Mouse (Mus musculus) heart, postnatal 0 days (tissue): ENCODE data around the gene Hsdl1. TPM values are rescaled to one million over a fixed set of nuclear protein-coding genes. Genes with fewer than 3 reads are reported as not detected.

Experiments used
- ATAC-seq: fragments of 200-750 bp; cut with Nextera tagmentation; 2 replicates; pipeline ENCODE4 v1.8.0; 2017; ENCODE audit warnings: low read depth, moderate number of reproducible peaks, moderate library complexity; ENCODE audit not compliant: insufficient read depth
- DNase-seq: peaks from one replicate; pipeline ENCODE4 v3.0.0-alpha.2; 2016; ENCODE audit warnings: low spot score
- H3K27ac ChIP-seq: fragments of 300-500 bp; sonication (generic); 2 replicates; pipeline ENCODE4 v1.5.1; 2014; ENCODE audit warnings: low read depth, mild to moderate bottlenecking
- H3K27me3 ChIP-seq: fragments of 300-500 bp; sonication (generic); 2 replicates; pipeline ENCODE4 v1.6.1; 2014; ENCODE audit warnings: low read length, mixed read lengths; ENCODE audit not compliant: control insufficient read depth, insufficient read depth
- H3K36me3 ChIP-seq: fragments of 300-500 bp; sonication (generic); replicated peaks from 2 replicates; pipeline ENCODE4 v1.6.1; 2014; ENCODE audit warnings: low read length, mixed read lengths; ENCODE audit not compliant: control insufficient read depth, insufficient read depth
- H3K4me1 ChIP-seq: fragments of 300-500 bp; sonication (generic); 2 replicates; pipeline ENCODE4 v1.6.1; 2014; ENCODE audit warnings: antibody characterized with exemption; ENCODE audit not compliant: control insufficient read depth, insufficient read depth
- H3K4me2 ChIP-seq: fragments of 300-500 bp; sonication (generic); 2 replicates; pipeline ENCODE4 v1.6.1; 2014; ENCODE audit warnings: low read depth, mild to moderate bottlenecking, low read length, moderate library complexity
- H3K4me3 ChIP-seq: fragments of 300-500 bp; sonication (generic); 2 replicates; pipeline ENCODE4 v1.5.1; 2014; ENCODE audit warnings: low read depth, low read length
- H3K9ac ChIP-seq: fragments of 300-500 bp; sonication (generic); replicated peaks from 2 replicates; pipeline ENCODE4 v1.6.1; 2014; ENCODE audit warnings: low read depth, low read length, mixed read lengths
- H3K9me3 ChIP-seq: fragments of 300-500 bp; sonication (generic); replicated peaks from 2 replicates; pipeline ENCODE4 v1.6.1; 2016; ENCODE audit warnings: low read length; ENCODE audit not compliant: control insufficient read depth
- CTCF ChIP-seq: IDR thresholded peaks from 2 replicates; pipeline ENCODE4 v1.5.1; 2016; ENCODE audit warnings: antibody characterized with exemption, control low read depth, low read depth
- EP300 ChIP-seq: IDR thresholded peaks from 2 replicates; pipeline ENCODE4 v1.6.1; 2016; ENCODE audit warnings: antibody characterized with exemption, low read depth
- WGBS: fragments of 180-500 bp; shearing (Covaris S2); extraction: QIAGEN DNeasy Blood & Tissue Kit; methylation state at CpG from one replicate; pipeline ENCODE4 v1.1.7; 2014; 5-methylcytosine and 5-hydroxymethylcytosine counted together
- polyA plus RNA-seq: library from polyadenylated mRNA; unstranded; fragments of >200 nt; fragmentation: Nextera tagmentation; extraction: Ambion mirVana; gene quantifications from 2 replicates; pipeline ENCODE4 v1.2.1, GENCODE M21; 2015
- total RNA-seq: library from RNA; depleted of rRNA; stranded (reverse); fragments of >200 nt; gene quantifications from 2 replicates; pipeline ENCODE4 v1.2.3, GENCODE M21; 2014; ENCODE audit warnings: low replicate concordance

Gene Hsdl1
- total and polyA plus RNA-seq, 2 experiments from 2014 or later, result 20.6 to 36.3 TPM

DNA sequence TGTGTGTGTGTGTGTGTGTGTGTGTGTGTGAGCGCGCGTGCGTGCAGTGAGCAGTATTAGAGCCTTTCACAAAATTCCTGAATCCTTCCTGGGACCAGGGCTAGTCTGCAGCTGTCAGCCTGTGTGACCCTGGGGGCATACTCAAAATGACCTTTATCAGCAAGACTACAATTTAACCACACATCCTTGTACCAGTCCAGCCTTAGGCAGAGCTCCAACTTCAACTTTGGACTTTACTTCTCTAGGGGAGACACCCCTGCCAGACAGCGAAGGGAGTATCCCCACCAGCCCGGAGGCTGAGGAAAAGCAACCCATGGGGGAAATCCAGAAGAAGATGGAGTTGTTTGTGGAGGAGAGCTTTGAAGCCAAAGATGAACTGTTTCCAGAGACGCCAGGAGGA, 16.5 kb upstream of the Hsdl1 start:
- H3K27ac ChIP-seq, result no peak overlapping the region
- DNase-seq (no peak), ATAC-seq (no peak)
- H3K9ac ChIP-seq, result no peak overlapping the region
- no peaks in the 10 kb centered on the region for H3K9me3 ChIP-seq
- H3K4me3 ChIP-seq, result no peak overlapping the region
- H3K4me1 ChIP-seq, result 0 out of 2 replicates have a peak, but pooled peaks cover under 1% of the 10 kb centered on the region
- H3K36me3 ChIP-seq, result no peaks in the 10 kb centered on the region
- no peaks in the 10 kb centered on the region for H3K27me3 ChIP-seq
- no peak for TF ChIP-seq CTCF
- TF ChIP-seq EP300, result no peak
- H3K4me2 ChIP-seq, result no peak overlapping the region
- WGBS, result 89% methylated on average over 7 of the region's 7 CpGs

DNA sequence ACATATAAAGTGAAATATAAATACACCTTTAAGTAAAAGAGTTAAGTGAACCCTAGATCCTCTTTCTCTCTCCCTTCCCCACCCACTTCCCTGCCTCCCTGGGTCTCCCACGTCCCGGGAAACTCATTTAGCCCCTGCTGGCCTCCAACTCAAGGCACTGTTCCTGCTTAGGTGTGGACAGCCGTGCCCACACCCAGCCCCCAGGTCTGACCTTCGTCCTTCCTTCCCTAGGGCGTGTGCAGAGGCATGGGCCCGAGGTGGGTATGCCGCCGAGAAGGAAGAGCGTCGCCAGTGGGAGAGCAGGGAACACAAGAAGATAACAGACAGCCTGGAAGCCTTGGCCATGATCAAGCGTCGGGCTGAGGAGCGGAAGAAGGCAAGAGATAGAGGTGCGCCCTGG, 15.4 kb upstream of the Hsdl1 start:
- DNase-seq, result no peak
- no peaks in the 10 kb centered on the region for H3K36me3 ChIP-seq
- no peaks in the 10 kb centered on the region for H3K27me3 ChIP-seq
- WGBS, result 46% methylated on average over 14 of the region's 14 CpGs
- H3K9me3 ChIP-seq, result no peaks in the 10 kb centered on the region
- H3K9ac ChIP-seq, result no peak overlapping the region
- H3K4me2 ChIP-seq, result no peak overlapping the region
- ATAC-seq, result no peak
- H3K4me3 ChIP-seq, result no peak overlapping the region
- no peaks in the 10 kb centered on the region for H3K4me1 ChIP-seq
- TF ChIP-seq CTCF, result no peak
- no peak for TF ChIP-seq EP300
- H3K27ac ChIP-seq, result no peak overlapping the region

DNA sequence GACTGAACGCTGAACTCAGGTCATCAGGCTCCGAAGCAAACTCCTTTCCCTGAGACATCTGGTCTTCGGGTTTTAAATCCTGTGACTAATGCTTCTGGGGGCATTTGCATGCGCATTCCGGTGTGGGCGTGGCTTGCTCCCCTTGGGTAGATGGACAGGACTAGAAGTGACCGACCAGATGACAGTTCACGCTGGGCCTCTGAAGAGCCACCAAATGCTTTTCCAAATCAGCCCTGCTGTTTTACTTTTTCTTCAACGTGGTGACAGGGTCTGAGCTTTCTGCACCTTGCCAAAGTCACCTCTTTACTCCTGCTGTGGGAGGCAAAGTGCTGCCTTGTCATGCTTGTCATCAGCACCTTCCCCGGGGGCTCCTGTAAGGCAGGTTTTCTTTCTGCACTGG, 13.9 kb upstream of the Hsdl1 start:
- 17% methylated on average over 10 of the region's 10 CpGs for WGBS
- no peak for DNase-seq
- H3K9me3 ChIP-seq, result no peaks in the 10 kb centered on the region
- no peak overlapping the region for H3K4me2 ChIP-seq
- H3K36me3 ChIP-seq, result no peaks in the 10 kb centered on the region
- H3K27ac ChIP-seq, result no peak overlapping the region
- ATAC-seq, result peak; percentile 50
- H3K27me3 ChIP-seq, result no peaks in the 10 kb centered on the region
- no peaks in the 10 kb centered on the region for H3K4me1 ChIP-seq
- no peak overlapping the region for H3K4me3 ChIP-seq
- H3K9ac ChIP-seq, result no peak overlapping the region
- TF ChIP-seq CTCF (no peak), EP300 (no peak)

DNA sequence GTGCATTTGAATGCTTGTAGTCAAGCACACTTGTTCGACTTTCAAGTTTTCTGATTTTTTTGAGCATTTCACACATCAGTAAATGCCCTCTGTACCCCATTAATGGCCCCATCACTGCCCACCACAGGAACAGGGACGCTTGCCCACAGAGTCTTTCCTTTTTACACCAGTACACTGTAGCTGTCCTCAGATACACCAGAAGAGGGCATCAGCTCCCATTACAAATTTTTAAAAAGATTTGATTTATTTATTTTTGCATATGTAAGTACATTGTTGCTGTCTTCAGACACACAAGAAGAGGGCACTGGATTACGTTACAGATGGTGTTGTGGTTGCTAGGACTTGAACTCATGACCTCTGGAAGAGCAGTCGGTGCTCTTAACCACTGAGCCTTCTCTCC, 13.3 kb upstream of the Hsdl1 start:
- H3K36me3 ChIP-seq, result no peaks in the 10 kb centered on the region
- H3K4me2 ChIP-seq, result no peak overlapping the region

DNA sequence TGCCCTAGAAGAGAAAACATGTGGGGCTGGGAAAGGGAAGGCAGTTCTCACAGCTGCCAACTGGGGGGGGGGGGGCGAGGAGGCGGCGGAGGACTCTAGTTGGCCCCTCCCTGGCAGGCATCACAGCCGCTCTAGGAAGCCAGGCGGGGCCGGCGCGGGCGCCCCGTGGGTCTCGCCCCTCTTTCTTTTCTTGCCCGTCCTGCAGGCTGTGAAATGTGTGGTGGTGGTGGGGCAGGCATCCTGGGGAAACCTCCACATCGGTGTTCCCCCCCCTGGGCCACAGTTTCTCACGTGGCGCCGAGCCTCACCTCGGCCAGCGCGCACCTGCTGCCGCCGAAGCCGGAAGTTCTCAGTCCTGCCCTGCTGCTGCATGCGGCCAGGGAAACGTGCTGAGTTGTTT, 10.9 kb upstream of the Hsdl1 start:
- no peaks in the 10 kb centered on the region for H3K4me1 ChIP-seq
- peak overlapping the region; percentile 54 for H3K4me2 ChIP-seq
- TF ChIP-seq CTCF (no peak), EP300 (no peak)
- H3K27ac ChIP-seq, result no peak overlapping the region
- H3K36me3 ChIP-seq, result no peaks in the 10 kb centered on the region
- peak overlapping the region; percentile 35 for H3K4me3 ChIP-seq
- peak; percentile 41; the same call in 1 of the 2 replicates for ATAC-seq
- WGBS, result 19% methylated on average over 24 of the region's 24 CpGs
- H3K9me3 ChIP-seq, result no peaks in the 10 kb centered on the region
- no peak overlapping the region for H3K9ac ChIP-seq
- no peaks in the 10 kb centered on the region for H3K27me3 ChIP-seq
- DNase-seq, result no peak

More for the DNA sequence above, 13.3 kb upstream of the Hsdl1 start:
- TF ChIP-seq EP300 (no peak), CTCF (no peak)
- H3K9me3 ChIP-seq, result no peaks in the 10 kb centered on the region
- WGBS, result 59% methylated on average over 4 of the region's 4 CpGs
- H3K27ac ChIP-seq, result no peak overlapping the region
- no peak overlapping the region for H3K9ac ChIP-seq
- no peaks in the 10 kb centered on the region for H3K27me3 ChIP-seq
- ATAC-seq, result 0 out of 2 replicates have a peak, but pooled peaks have one; percentile 11
- DNase-seq, result no peak
- H3K4me1 ChIP-seq, result no peaks in the 10 kb centered on the region
- no peak overlapping the region for H3K4me3 ChIP-seq

DNA sequence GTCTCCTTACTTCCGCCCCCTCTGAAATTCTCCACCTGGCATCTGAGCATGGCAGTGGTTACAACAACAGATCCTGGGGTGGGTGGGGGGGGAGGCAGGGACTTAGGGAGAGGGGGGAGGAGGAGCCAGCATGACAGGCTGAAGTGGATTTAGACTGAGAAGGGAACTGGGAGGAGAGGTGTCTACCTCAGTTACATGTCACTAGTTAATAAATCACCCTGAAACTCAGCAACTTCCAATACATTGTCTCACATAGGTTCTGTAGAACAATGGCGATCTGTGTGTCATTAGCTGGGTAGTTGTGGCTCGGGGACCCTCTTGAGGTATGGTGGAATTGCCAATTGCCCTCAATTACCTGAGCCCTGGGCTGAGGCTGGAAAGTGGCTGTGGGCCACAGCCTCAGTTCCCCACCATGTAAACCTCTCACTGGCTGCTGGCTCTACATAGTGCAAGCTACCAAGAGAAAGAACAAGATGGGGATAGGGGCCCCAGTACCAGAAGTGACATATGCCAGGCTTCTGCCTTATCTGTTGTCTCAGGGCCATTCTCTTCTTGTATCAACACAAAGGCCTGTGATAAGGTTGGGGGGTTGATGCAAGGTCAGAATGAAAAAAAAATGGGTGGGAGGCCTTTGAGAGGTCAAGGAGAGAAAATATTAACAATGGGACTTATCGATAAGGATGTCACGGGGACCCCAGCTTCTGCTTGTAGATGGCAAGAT, 5.6 kb upstream of the Hsdl1 start:
- Histone ChIP-seq H3K4me1 (no peaks in the 10 kb centered on the region), H3K27me3 (0 out of 2 replicates have a peak, but pooled peaks cover 12% of the 10 kb centered on the region), H3K9me3 (no peaks in the 10 kb centered on the region), H3K27ac (no peak overlapping the region), H3K9ac (no peak overlapping the region), H3K4me2 (no peak overlapping the region), H3K36me3 (no peaks in the 10 kb centered on the region), H3K4me3 (no peak overlapping the region)
- TF ChIP-seq EP300, result no peak
- TF ChIP-seq CTCF, result no peak
- ATAC-seq (no peak; the same call in 1 of the 2 replicates), DNase-seq (no peak)
- WGBS, result 54% methylated on average over 5 of the region's 5 CpGs
